Mouse (Mus musculus) T-helper 2 cell (primary cell): Measurements from ENCODE around the gene Slc2a6.

Source experiments
- in situ Hi-C: fragments of 300-600 bp; cut with MboI, MseI; formaldehyde crosslinking; loops from one replicate; pipeline ENCODE4 v1.15.1; 2025; ENCODE audit warnings: high pct_unique_total_duplicates

Slc2a6 gene

DNA sequence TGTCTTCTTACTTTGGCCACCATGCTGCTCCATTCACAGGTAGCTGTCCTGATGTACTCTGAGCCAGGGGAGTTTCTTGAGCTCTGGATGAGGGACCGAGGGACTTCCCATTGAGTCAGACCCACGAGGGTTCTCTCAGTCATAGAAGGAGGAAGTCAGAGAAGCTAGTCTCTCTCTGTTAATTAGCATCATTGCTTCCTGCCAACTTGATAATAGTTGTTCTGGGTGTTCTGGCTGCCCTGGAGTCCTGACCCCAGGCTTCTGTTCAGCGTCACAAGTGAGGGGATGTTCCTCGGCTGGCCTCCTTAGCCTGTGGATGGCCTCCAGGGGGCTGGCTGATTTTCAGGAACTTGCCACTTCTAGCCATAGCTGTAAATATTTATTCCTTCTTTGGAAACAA is 53.8 kb downstream of the Slc2a6 start:
- in situ Hi-C loops, result loop anchor here (10.0 kb wide), 1 partner anchor 1271 kb away; no protein-coding TSS in a partner anchor

DNA sequence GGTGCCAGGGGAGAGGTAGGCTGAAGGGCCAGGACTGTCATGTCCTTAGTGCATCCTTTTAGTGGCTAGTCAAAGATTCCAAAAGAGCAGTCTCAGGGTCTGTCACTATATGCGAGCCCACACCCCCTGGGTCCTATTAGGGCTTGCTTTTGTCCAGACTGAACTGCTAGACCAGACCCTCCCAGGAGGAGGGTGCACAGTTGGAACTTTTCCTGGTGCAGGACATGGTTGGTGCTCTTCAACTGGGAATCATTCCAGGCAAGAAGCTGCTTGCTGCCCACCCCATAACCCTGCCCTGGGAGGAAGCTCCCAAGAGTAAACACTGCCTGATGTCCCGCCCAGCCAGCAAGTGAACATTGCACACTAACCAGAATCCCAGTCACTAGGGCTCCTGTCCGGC is 54.7 kb downstream of the Slc2a6 start, which contains the start of gene Adamts13:
Gene Adamts13 (plus strand): TSS at position 301 of the 400 bp plus-strand sequence.
- in situ Hi-C loops, result loop anchor here (10.0 kb wide), 1 partner anchor 1272 kb away; no protein-coding TSS in a partner anchor
